Mouse (Mus musculus): ENCODE measurements around the gene Cdc73. TPM values are rescaled to one million over a fixed set of nuclear protein-coding genes. Genes with fewer than 3 reads are reported as not detected.

Gene Cdc73
- polyA plus RNA-seq, 2 experiments = 9.4 to 10.7 TPM

DNA sequence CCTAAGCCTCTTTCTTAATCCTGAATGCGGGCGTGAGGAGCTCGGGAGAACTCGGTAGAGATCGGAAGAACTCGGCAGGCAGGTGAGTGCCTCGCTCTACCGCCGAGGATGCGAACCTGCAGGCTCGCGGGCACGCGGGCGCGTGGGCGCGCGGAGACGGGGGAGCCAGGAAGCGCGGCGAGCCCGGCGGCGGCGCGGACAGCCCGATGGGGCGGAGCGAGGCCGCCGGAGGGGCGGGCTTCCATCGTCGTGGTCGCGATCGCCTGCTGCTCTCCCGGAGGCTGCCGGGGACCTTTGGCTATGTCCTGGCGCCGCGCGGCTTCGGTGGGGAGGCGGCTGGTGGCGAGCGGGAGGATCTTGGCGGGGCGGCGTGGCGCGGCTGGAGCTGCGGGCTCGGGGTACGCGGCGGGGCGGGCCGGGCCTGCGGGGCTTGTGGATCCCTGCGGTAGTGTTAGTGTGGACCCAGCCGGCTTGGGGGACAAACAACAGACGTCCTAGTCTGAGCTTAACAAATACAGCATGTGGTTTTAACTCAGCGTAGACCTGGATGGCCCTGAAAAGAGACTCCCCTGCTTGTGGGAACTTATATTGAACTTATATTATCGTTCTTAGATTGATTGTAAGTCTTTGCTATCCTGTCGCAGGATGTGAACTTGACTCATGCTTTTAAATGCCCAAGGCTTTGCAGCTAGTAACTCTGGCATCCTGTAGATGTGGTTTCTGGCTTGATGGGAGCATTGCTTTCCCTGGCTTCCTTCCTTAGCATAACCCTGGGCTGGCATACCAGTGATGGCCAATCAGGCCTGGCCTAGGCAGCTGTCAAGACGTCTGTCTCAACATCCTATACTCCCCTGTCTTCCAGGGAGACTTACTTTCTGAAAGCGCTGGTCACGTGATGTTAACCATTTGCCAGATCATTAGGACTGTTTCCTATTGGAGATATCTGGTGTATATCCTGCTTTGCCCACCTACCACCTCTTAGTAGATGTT lies 37.0 kb upstream of the Cdc73 start:
- peaks cover 8 to 16% of the 10 kb centered on the region in 2 experiments; a peak in 3 of 4 replicates for H3K4me1 ChIP-seq (replicated peaks; ENCODE audit: control insufficient read depth in 2 of 2, insufficient read depth in 2 of 2, low read length in 1 of 2)
- WGBS (ENCODE audit: insufficient replicate concordance) = under 1% methylated on average over 70 of the region's 71 CpGs

GRCm38 (mm10) chr1:143738811-143739210 lies 36.1 kb upstream of the Cdc73 start:
- peak overlapping the region; percentile 54 for H3K27ac ChIP-seq
- whole genome bisulfite sequencing (ENCODE audit: insufficient replicate concordance) = 12% methylated on average over 11 of the region's 11 CpGs
- peak overlapping the region; percentile 67 to 73 for H3K4me3 ChIP-seq (ENCODE audit: insufficient read depth in 1 of 2, low read depth in 2 of 2, low read length in 2 of 2)
- no peak for ATAC-seq (ENCODE audit: insufficient read depth)
- H3K9ac ChIP-seq (replicated peaks) = peak overlapping the region; percentile 64
- no peak for TF ChIP-seq CTCF (IDR thresholded peaks at IDR 0.05; ENCODE audit: low read depth)
- TF ChIP-seq EP300 (IDR thresholded peaks at IDR 0.05; ENCODE audit: low read depth) = no peak
- DNase-seq (ENCODE audit: low read depth in 3 of 3, low spot score in 3 of 3) = no peak
- no peaks in the 10 kb centered on the region; the same call in 1 of the 2 replicates for H3K36me3 ChIP-seq (replicated peaks; ENCODE audit: control insufficient read depth, insufficient read depth, low read depth)
- H3K27me3 ChIP-seq (ENCODE audit: control insufficient read depth, insufficient read depth, low read length) = no peaks in the 10 kb centered on the region
- peak overlapping the region; percentile 77 for H3K4me2 ChIP-seq (ENCODE audit: low read depth)
- H3K4me1 ChIP-seq (replicated peaks; ENCODE audit: control insufficient read depth in 2 of 2, insufficient read depth in 2 of 2, low read length in 1 of 2) = peaks cover 3 to 10% of the 10 kb centered on the region in 2 experiments; a peak in 3 of 4 replicates
- H3K9me3 ChIP-seq (ENCODE audit: control insufficient read depth, low read length) = no peaks in the 10 kb centered on the region

More for the DNA sequence above, 37.0 kb upstream of the Cdc73 start:
- Histone ChIP-seq H3K36me3 (replicated peaks; ENCODE audit: control insufficient read depth, insufficient read depth, low read depth) (no peaks in the 10 kb centered on the region; the same call in 1 of the 2 replicates), H3K27ac (peak overlapping the region; percentile 82), H3K9me3 (ENCODE audit: control insufficient read depth, low read length) (no peaks in the 10 kb centered on the region), H3K27me3 (ENCODE audit: control insufficient read depth, insufficient read depth, low read length) (no peaks in the 10 kb centered on the region), H3K4me3 (ENCODE audit: insufficient read depth in 1 of 2, low read depth in 2 of 2, low read length in 2 of 2) (peak overlapping the region; percentile 67 to 73), H3K9ac (replicated peaks) (peak overlapping the region; percentile 64), H3K4me2 (ENCODE audit: low read depth) (peak overlapping the region; percentile 77)
- DNase-seq (ENCODE audit: low read depth in 3 of 3, low spot score in 3 of 3) (peak; percentile 68 to 75 (median 73)), ATAC-seq (ENCODE audit: insufficient read depth) (peak; percentile 91)
- TF ChIP-seq EP300 (IDR thresholded peaks at IDR 0.05; ENCODE audit: low read depth) (no peak), CTCF (IDR thresholded peaks at IDR 0.05; ENCODE audit: low read depth) (no peak)

GRCm38 (mm10) chr1:143733914-143734410 lies 31.3 kb upstream of the Cdc73 start:
- no peak for TF ChIP-seq EP300 (IDR thresholded peaks at IDR 0.05; ENCODE audit: low read depth)
- no peak for TF ChIP-seq CTCF (IDR thresholded peaks at IDR 0.05; ENCODE audit: low read depth)
- Histone ChIP-seq H3K9ac (replicated peaks) (no peak overlapping the region), H3K9me3 (ENCODE audit: control insufficient read depth, low read length) (no peaks in the 10 kb centered on the region), H3K36me3 (replicated peaks; ENCODE audit: control insufficient read depth, insufficient read depth, low read depth) (no peaks in the 10 kb centered on the region), H3K4me1 (replicated peaks; ENCODE audit: control insufficient read depth in 2 of 2, insufficient read depth in 2 of 2, low read length in 1 of 2) (peaks cover 0 to 2% of the 10 kb centered on the region in 2 experiments; a peak in 1 of 4 replicates), H3K4me2 (ENCODE audit: low read depth) (no peak overlapping the region), H3K27ac (no peak overlapping the region), H3K4me3 (ENCODE audit: insufficient read depth in 1 of 2, low read depth in 2 of 2, low read length in 2 of 2) (no peak overlapping the region), H3K27me3 (ENCODE audit: control insufficient read depth, insufficient read depth, low read length) (no peaks in the 10 kb centered on the region)
- no peak for ATAC-seq (ENCODE audit: insufficient read depth)
- no peak for DNase-seq (ENCODE audit: low read depth in 3 of 3, low spot score in 3 of 3)
- 55% methylated on average over 5 of the region's 5 CpGs for WGBS (ENCODE audit: insufficient replicate concordance)

GRCm38 (mm10) chr1:143731691-143732090 lies 29.0 kb upstream of the Cdc73 start:
- H3K4me3 ChIP-seq (ENCODE audit: insufficient read depth in 1 of 2, low read depth in 2 of 2, low read length in 2 of 2) = no peak overlapping the region
- H3K4me1 ChIP-seq (replicated peaks; ENCODE audit: control insufficient read depth in 2 of 2, insufficient read depth in 2 of 2, low read length in 1 of 2) = no peaks in the 10 kb centered on the region
- no peak overlapping the region for H3K9ac ChIP-seq (replicated peaks)
- TF ChIP-seq EP300 (IDR thresholded peaks at IDR 0.05; ENCODE audit: low read depth) = no peak
- no peak for TF ChIP-seq CTCF (IDR thresholded peaks at IDR 0.05; ENCODE audit: low read depth)
- no peak overlapping the region for H3K4me2 ChIP-seq (ENCODE audit: low read depth)
- no peaks in the 10 kb centered on the region for H3K27me3 ChIP-seq (ENCODE audit: control insufficient read depth, insufficient read depth, low read length)
- ATAC-seq (ENCODE audit: insufficient read depth) (no peak), DNase-seq (ENCODE audit: low read depth in 3 of 3, low spot score in 3 of 3) (no peak)
- 60% methylated on average over 4 of the region's 4 CpGs for WGBS (ENCODE audit: insufficient replicate concordance)
- H3K36me3 ChIP-seq (replicated peaks; ENCODE audit: control insufficient read depth, insufficient read depth, low read depth) = no peaks in the 10 kb centered on the region
- H3K9me3 ChIP-seq (ENCODE audit: control insufficient read depth, low read length) = no peaks in the 10 kb centered on the region
- no peak overlapping the region for H3K27ac ChIP-seq

- Histone ChIP-seq H3K36me3 (replicated peaks; ENCODE audit: control insufficient read depth, insufficient read depth, low read depth) (no peaks in the 10 kb centered on the region), H3K9me3 (ENCODE audit: control insufficient read depth, low read length) (no peaks in the 10 kb centered on the region), H3K4me3 (ENCODE audit: insufficient read depth in 1 of 2, low read depth in 2 of 2, low read length in 2 of 2) (no peak overlapping the region), H3K27me3 (ENCODE audit: control insufficient read depth, insufficient read depth, low read length) (no peaks in the 10 kb centered on the region), H3K9ac (replicated peaks) (no peak overlapping the region), H3K27ac (no peak overlapping the region), H3K4me2 (ENCODE audit: low read depth) (no peak overlapping the region), H3K4me1 (replicated peaks; ENCODE audit: control insufficient read depth in 2 of 2, insufficient read depth in 2 of 2, low read length in 1 of 2) (no peaks in the 10 kb centered on the region)
- whole genome bisulfite sequencing (ENCODE audit: insufficient replicate concordance) = 44% methylated on average over 2 of the region's 2 CpGs
- DNase-seq (ENCODE audit: low read depth in 3 of 3, low spot score in 3 of 3) = peak in 2 of 3 experiments; percentile 50 to 54
- peak; percentile 44; the same call in 1 of the 2 replicates for ATAC-seq (ENCODE audit: insufficient read depth)
- TF ChIP-seq CTCF (IDR thresholded peaks at IDR 0.05; ENCODE audit: low read depth) (peak; percentile 80), EP300 (IDR thresholded peaks at IDR 0.05; ENCODE audit: low read depth) (no peak)
Measured at GRCm38 (mm10) chr1:143730899-143731298, 28.2 kb upstream of the Cdc73 start.

All from liver, embryonic 14.5 days (tissue).